Mouse (Mus musculus) embryonic fibroblast, embryonic 13.5 days (primary cell): Measurements from ENCODE around the gene Ggta1.

Experiments used
- CTCF ChIP-seq: IDR thresholded peaks from 2 replicates; pipeline ENCODE4 v1.5.1; 2011; ENCODE audit warnings: mild to moderate bottlenecking, control low read depth, low read length, moderate library complexity, borderline replicate concordance; ENCODE audit not compliant: insufficient read depth
- POLR2A ChIP-seq: IDR thresholded peaks from 2 replicates; pipeline ENCODE4 v1.6.1; 2011; ENCODE audit warnings: low read depth, mild to moderate bottlenecking, control low read depth, low read length, moderate library complexity

DNA sequence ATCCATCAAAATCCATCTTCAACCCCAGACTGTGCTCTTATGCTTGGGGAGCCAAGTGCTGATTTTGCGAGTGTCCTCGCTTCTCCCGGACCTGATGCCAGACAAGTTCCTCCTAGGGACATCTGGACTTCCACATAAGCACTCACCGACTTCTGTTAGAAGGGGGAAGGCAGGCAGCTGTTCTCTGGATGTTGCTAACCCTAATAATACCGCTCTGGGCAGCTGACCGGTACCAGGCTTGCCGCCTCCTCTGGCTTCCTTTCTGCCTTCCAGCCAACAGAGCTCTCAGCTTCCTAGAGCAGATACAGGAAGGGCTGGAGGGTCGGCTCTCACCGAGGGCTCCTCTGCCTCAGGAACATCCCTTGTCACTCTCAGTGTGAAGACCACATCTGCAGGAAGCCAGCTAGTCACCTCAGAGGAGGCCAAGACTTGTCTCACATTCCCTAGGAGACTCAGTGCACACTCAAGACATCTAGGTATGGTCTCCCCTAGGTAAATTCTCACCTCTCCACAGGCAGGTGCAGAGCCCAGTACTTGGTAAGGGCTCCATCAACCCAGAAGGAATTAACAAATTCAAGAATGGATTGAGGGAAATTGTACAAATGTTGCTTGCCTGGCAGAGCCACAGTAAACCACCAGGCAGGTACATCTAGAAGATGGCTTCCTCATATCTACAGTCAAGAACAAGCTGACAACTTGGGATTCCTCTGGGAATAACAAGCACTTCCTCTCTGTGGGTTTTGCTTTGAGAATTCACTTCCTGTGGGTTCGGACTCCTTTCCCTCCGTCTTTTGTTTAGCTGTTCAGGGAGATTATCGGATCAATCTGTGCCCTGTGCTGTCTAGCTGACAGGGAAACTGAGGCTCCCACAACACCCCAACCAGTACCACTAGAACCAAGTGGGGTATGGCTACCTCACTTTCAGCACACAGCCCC is 13.1 kb downstream of the Ggta1 start:
- no peak for TF ChIP-seq CTCF
- TF ChIP-seq POLR2A, result no peak
